Mouse (Mus musculus) cerebellum, adult (tissue): ENCODE data around the gene Pcolce.
"Not testable (repeated sequence)": the region's sequence is repeated elsewhere in the genome, so short reads cannot be mapped to it uniquely, and the experiment has no call there.

Experiments used
- ATAC-seq: cut with Nextera tagmentation; 2 replicates; pipeline ENCODE4 v1.9.2; 2017; ENCODE audit warnings: mild to moderate bottlenecking, moderate library complexity, mixed read lengths; ENCODE audit not compliant: insufficient number of reproducible peaks, low FRiP score, low TSS enrichment

Gene Pcolce

DNA sequence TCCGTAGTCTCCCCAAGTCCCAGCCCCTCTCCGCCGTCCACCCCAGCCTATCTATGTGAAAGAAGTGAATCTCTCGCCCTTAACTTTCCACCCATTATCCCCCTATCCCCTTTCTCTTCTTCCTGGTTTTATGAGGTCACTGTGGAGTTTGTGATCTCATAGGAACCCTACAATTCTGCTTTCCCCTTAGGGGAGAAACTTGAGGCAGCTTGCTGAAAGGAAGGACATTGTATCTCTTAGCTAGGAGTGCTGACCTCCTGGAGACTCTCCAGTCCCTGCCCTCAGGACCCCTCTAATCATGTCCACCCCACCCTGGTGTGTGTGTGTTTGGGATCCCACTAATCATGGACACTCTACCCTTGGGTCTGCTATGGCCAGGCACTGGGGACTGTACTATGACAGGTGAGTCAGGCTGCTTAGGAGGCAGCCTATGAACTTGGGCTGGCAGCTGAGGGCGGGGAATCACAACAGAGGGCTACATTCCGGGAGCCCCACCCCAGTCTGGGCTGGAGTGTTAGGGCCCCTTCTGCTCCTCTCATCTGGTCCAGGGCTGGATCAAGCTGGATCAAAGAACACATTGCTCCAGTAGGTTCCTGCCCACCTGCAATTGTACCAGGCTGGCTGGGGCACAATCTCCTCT, 16.4 kb upstream of the Pcolce start:
- no peak for ATAC-seq

DNA sequence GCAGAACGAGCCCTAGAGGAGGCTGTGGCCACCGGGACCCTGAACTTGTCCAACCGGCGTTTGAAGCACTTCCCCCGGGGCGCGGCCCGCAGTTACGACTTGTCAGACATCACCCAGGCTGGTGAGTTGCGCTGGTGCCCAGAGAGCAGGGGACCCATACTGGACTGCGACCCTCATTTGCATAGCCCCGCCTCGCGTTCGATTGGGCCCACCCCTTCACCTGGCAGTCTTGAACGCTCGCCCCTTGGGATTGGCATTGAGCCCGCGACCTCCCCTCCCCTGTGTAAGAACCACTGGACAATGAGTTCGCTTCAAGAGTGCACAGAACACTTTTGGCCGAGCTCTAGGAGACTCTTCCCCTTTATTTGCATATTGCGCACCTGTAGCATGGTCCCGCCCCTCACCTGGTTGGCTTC, 15.7 kb upstream of the Pcolce start:
- peak; percentile 1; the same call in 1 of the 2 replicates for ATAC-seq

DNA sequence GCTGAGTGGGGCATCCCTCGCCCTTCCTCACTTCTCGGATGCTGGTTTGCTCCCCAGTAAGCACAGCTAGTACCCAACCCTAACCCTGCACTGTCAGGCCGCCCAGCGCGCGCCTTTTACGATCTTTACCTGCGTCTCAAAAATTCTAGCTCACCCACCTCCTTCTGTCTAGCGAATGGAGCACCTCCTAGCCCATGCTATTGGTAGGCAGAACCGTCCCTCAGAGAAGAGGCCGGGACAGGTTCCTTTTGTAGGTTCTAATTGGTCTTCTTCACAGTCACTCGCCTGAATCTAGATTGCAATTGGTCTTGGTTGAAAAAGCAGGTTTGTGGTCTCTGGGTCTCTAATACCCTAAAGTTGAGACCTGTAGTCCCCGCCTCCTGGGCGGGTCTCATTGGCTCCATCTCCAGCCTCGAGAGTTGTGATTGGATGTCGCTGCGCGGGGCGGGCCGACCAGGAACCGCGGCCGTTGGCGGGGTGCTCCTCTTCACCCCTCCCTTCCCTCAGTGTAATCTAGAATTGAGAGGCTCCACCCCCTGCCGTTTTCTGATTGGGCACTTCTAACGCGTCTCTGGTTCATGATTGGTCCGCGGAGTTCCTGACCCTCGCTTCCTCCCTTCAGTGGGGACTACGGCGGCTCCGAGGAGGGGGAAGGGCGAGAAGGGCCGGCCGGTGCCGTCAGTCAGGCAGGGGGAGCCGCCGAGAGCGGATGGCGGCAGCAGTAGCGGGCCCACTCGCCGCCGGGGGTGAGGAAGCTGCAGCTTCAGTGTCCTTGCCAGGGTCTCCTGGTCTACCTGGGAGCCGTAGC, 15.1 kb upstream of the Pcolce start, which contains the start of the genes Fbxo24, Lrch4 and Gm20605:
Fbxo24 (minus strand) TSS at position 505 of the 808 bp plus-strand sequence.
Lrch4 (plus strand) TSS at position 624 of the 808 bp plus-strand sequence.
Gm20605 (plus strand) TSS at position 678 of the 808 bp plus-strand sequence.
- ATAC-seq = peak; percentile 98

DNA sequence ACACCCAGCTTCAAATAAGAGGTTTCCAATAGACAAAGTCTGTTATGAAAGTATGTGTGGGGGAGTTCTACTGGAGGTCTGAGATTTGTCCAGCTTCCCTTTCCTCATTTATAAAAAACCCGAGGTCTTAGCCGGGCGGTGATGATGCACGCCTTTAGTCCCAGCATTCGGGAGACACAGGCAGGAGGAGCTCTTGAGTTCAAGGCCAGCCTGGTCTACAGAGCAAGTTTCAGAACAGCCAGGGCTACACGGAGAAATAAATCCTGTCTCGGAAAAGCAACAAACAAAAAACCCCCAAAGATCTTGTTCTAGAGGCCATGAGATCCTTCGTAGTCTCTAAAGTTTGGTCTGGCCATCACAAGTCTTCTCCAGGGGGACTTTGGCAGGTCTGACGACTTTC, 14.4 kb upstream of the Pcolce start:
- no peak for ATAC-seq

DNA sequence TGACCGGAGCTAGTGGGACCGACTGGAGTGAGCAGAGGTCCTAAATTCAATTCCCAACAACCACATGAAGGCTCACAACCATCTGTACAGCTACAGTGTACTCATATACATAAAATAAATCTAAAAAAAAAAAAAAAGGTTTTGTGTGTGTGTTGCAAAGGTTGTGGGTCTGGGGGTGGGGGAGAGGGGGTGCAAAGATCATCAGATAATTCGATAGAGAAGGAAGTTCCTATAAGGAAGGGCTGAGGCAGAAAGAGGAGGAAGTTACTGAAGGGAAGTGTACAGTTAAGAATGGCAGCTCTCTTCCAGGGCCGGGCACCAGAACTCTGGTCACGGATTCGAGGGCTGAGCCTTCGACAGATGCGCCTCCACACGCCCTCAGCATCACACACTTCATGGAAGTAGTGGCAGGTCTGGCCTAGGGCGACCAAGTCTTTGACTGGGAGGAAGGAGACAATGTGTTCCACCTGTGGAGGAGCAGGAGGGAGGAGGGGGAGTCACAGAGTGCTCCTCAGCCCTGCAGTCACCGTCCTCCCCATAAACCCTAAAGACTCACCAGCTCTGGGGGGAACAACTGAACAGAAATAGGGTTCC, 10.4 kb upstream of the Pcolce start:
- ATAC-seq = no peak

DNA sequence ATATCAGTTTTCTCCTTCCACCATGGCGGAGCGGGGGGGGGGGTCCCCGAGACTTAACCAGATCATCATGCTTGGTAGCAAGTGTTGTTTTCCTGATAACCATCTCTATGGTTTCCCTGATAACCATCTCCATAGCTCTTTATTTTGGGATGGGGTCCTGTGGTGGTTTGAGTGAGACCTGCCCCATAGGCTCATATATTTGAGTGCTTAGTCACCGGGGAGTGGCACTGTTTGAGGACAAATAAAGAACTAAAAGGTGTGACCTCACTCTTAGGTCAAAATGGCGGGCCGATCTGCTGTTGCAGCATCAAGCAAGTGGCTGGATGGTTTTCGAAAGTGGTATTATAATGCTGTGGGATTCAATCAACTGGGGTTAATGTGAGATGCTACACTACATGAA, 1.8 kb upstream of the Pcolce start:
- no peak for ATAC-seq

DNA sequence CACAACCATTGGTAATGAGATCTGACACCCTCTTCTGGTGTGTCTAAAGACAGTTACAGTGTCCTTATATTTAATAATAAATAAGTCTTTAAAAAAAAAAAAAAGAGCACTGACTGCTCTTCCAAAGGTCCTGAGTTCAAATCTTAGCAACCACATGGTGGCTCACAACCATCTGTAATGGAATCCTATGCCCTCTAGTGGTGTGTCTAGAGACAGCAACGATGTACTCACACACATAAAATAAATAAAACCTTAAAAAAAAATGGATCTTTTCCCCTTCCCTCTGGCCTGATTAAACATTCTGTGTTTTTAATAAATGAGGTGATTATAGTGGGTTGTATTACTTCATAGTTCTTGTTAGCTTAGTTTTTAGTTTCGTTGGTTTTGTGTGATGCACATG, 1.3 kb upstream of the Pcolce start:
- ATAC-seq = not testable (repeated sequence)

DNA sequence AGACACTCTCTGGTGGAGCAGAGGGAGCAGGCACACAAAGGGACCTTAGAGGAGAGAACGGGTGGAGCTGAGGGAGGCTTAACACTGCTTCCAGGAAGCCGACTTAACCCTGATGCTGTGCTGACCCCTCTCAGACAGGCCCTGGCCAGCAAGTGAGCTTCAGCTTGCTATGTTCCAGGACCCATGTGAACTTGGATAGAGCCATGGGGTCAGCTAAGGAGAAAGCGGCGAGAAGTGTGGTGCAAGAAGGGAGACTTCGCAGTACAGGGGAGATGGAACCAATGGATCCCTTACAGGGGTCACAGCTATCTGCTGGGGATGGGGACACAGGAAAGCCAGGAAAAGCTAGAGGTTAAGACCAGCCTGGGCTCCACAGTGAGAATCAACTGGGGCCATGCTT, 508 bp downstream of the Pcolce start:
- no peak for ATAC-seq

DNA sequence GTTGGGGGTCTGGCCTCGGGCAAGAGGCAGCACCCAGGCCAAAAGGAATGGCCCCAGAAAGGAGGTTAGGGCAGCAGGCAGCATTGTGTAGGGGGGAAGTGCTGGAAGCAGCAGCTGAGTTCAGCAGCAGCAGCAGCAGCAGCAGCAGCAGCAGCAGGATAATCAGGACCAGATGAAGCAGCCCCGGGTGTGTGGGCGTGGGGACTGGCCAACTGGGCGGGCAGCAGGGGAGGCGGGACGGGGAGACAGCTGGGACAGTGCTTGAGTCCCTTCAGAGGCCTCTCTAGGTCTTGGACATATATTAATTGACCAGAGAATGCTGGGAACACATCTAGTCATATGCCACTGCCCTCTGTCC, 2.4 kb downstream of the Pcolce start:
- ATAC-seq = no peak

DNA sequence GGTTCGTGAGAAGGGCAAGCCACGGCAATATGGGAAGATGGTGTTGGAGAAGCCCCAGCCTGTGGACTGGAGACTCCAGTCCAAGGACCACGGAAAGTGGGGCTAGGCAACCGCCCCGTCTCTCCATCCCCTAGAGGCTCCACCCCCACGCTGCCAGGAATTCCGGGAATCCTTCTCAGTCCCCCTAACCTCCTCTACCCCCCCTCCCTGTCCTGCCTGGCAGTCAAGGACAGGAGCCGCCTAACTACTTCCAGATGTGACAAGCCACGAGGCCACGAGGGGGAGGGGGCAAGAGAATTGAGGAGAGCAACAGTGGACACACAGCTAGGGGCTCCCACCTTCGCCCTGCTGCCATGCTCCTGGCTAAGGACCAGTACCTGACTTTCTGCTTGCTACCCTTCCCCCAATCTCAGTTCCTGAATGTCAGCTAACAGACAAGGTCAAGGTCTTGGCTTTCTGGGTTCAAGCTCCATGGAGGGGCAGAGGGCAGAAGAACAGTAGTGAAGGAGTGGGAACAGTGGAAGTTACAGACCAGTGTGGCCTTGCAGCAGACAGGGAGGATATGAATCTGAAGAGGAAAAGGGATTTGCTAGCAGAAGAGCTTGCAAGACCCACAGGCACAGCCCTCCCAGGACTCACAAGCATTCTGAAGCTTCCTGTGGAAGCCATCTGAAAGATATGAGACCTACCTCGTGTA, 2.9 kb downstream of the Pcolce start:
- ATAC-seq = no peak

DNA sequence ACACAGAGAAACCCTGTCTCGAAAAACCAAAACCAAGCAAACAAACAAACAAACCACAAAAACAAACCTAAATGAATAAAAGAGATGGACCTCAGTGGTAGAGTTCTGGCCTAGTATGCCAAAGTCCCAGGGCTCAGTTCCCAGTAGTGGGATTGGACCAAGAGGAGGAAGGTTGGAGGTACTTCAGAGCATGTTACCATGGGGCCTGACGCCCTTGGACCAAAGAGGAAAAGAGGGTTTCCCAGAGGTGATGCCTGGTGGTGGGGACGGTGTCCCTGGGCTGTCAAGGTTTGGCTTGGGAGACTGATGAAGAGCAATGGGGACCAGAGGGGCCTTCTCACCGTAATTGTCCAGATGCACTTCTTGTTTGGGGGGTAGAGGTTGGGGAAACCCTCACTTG, 3.5 kb downstream of the Pcolce start:
- no peak for ATAC-seq

DNA sequence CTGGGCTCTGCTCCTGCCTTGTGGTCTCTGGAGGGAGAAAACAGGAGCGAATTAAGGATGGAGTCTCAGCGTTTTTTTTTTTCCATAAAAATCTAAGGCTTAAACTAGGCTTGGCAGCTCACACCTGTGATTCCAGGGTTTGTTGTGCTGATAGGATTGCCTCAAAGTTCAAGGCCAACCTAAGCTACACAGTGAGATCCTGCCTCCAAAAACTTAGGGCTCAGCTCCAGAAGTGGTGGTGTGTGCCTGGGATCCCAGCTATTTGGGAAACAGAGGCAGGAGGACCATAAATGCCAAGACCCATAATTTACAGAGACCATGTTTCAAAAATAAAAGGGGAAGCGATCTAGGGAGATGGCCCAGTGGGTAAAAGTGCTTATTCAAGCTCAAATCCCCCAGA, 4.3 kb downstream of the Pcolce start:
- ATAC-seq = no peak

DNA sequence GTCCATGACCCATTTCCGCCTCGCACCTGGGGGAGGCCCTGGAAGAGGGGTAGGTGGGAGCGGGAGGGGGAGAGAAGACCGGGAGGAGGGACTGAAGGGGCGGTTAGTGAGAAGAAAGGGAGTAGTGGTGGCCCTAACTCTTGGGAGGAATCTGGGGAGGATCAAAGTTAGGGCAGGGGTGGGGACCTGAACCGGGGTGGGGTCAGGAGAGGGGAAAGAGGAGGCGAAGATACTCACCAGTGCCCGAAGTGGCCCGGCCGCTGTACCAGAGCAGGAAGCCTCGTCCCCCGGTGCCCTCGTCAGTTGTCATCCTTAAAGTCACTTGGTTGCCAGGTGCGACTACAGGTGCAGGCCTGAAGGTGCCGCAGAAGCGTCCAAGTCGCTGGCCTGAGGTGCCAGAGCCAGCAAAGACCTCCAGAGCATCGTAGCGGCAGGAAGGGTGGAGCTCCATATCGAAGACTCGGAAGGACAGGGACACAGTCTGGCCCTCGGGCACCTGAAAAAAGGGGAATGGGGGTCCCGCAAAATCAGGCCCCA, 4.9 kb downstream of the Pcolce start:
- ATAC-seq = no peak

DNA sequence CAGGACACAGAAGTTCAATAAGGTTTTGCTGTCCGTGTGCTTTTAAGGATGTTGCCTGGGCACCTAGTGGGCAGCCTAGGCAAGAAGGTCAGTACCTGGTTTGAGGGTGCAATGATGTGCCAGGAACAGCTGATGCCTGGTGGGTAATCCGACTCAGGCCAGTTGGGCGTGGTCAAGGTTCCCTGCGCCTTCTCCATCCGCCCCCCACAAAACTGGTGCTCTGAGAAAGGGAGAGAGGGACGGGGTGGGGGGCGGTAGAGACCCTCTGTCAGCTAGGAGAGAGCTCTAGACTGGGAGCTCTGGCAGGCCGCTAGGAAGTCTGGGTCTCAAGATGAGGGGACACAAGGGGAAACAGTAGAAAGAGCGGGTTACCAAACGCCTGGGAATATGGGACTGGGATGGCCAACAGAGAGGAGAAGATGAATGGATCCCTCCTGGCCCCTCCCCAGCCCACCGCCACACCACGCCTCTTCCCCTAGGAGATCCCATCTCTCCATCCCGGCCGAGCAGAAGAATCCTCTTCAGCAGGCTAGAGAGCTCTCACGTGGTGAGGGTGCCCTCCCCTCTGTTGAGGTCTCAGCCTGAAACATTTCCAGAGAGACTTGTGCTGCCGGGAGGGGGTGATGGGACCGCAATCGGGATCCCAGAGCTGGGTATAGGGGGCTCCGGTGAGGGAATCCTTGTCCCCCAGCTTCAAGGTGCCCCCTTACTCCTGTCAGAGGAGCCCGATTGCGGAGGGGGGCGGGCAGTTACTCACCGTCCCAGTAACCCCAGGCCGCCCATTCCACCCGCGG, 5.5 kb downstream of the Pcolce start:
- ATAC-seq = no peak

DNA sequence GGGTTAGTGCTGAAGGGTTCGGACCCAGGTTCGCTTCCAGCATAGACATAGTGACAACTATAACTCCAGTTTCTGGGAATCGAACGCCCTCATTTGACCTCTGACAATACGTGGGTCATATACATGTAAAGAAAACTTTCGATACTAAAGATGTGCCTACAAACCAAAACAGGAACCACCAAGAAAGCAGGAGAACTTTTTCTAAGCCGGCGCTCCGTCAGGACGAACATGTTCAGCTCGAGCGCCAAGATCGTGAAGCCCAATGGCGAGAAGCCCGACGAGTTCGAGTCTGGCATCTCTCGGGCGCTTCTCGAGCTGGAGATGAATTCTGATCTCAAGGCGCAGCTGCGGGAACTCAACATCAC, 12.2 kb downstream of the Pcolce start:
- no peak for ATAC-seq

DNA sequence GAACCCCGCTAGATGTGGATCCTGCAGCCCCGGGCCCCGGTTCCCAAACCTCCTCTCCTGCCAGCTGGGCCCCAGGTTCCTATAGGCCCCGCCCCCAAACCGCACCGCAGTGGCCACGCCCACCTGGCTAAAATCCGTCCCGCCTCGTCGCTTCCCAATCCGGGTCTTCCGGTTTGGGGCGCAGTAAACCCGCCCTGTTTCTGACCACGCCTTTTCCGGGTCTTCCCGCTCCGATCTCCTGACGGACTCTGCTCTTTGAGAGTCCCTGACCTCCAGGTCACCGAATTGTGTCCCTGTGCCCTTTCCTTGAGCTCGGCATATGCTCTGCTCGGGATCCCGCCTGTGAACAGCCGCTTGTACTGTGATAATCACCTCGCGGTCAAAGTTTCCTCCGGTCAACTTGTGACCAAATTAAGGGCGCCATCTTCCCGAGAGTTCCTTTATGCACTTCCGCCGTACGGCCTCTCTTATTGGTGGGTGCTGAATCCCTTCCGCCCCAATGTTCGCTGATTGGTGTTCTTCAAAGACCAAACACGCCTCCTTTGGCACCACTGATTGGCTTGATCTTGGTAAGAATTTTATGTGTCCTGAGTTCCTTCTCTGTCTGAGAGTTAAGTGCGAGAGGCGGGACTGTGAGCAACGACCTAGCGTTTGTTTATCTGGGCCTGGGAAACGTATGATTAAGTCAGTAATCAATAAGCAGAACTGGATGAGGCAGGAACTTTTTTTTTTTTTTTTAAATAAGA, 12.8 kb downstream of the Pcolce start, which contains the start of gene Mospd3:
Mospd3 (minus strand) TSS at position 440 of the 746 bp plus-strand sequence.
- ATAC-seq = peak; percentile 96

DNA sequence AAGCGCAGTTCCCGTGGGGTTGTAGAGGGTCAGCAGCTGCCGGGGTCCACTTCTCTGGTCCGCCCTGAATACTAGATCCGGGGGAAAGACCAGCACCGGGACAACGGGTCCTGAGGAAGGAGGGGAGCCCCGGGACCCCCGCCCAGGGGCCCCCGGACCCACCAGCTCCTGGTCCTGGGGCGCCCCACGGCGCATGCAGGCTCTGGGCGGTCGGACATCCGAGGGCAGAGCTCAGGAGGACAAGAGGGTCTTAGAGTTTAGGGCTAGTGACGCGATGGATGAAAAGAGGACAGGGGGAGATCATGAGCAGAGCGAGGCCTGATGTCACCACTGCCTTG, 13.3 kb downstream of the Pcolce start:
- no peak; the same call in 1 of the 2 replicates for ATAC-seq

DNA sequence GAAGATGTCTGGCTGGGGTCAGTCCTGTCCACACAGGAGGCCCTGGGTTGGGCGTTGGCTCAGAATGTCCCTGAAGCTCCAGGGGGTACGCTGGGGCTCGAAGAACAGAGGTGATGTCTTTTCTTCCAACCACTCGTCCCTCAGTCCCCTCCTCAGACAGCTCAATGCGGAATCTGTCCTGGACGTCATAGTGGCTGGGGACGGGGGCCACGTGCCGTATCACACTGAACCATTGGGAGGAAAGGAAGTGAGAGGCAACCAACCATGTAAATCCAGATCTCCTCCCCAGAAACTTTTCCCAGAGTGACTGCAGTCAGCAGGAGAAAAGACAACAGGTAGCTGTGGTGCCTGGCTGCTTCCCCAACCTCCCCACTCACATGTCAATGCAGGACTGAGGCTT, 14.0 kb downstream of the Pcolce start:
- ATAC-seq = no peak
